24 mouse cellular contexts compared by ENCODE assay signal in the genomic region with DNA sequence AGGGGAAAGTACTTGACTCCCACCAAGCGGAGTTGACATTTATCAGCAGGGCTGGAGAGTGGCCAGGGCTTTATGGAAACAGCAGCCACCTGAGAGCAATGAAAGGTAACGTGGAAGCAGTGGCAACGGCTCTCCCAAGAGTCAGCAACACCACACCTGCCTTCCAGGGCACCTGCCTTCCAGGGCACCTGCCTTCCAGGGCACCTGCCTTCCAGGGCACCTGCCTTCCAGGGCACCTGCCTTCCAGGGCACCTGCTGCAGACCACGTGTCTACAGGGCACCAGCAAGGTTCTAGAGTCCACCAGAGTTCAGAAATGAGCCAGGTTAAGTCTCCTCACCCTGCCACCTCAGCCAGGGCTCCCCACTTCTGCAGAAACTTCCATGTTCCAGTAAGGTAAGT. TPM values are rescaled to one million over a fixed set of nuclear protein-coding genes. Genes with fewer than 3 reads are reported as not detected.
DNase-seq lines count a peak whose midpoint lies in the region; ATAC-seq lines count a peak whose summit lies in the region.
"Had no signal": no experiment of that assay in that cellular context is flagged by ENCODE, and none has a peak within 500 bp of the region (broad histone marks: within the 10 kb centered on the region; RNA-seq: fewer than 3 reads in every experiment).

No protein-coding gene starts in this region.

- no peaks in the 10 kb centered on the region for H3K9me3 ChIP-seq in heart, embryonic 12.5 days (replicated peaks)
- H3K9me3 ChIP-seq in limb, embryonic 15.5 days = no peaks in the 10 kb centered on the region
- no peaks in the 10 kb centered on the region for H3K9me3 ChIP-seq in limb, embryonic 10.5 days (replicated peaks)
- no peaks in the 10 kb centered on the region for H3K9me3 ChIP-seq in neural tube, embryonic 15.5 days (replicated peaks)
- H3K9me3 ChIP-seq: hindbrain, embryonic 10.5 days; hindbrain, embryonic 15.5 days; liver, embryonic 13.5 days; midbrain, embryonic 13.5 days; stomach, embryonic 15.5 days had no signal

- peaks cover 93% of the 10 kb centered on the region for H3K36me3 ChIP-seq in heart, embryonic 12.5 days
- peaks cover 73% of the 10 kb centered on the region for H3K36me3 ChIP-seq in limb, embryonic 15.5 days
- peaks cover 87% of the 10 kb centered on the region for H3K36me3 ChIP-seq in limb, embryonic 10.5 days
- H3K36me3 ChIP-seq in neural tube, embryonic 15.5 days = peaks cover 28% of the 10 kb centered on the region

- H3K27ac ChIP-seq in heart, embryonic 12.5 days (ENCODE audit: poor library complexity, severe bottlenecking) = no peak overlapping the region
- H3K27ac ChIP-seq in limb, embryonic 15.5 days = peak overlapping the region; percentile 72; the same call in 1 of the 2 replicates
- no peak overlapping the region for H3K27ac ChIP-seq in limb, embryonic 10.5 days
- H3K27ac ChIP-seq in neural tube, embryonic 15.5 days (replicated peaks) = peak overlapping the region; percentile 46; the same call in 1 of the 2 replicates
- H3K27ac ChIP-seq: hindbrain, embryonic 10.5 days; hindbrain, embryonic 15.5 days; liver, embryonic 13.5 days; macrophage; midbrain, embryonic 13.5 days; stomach, embryonic 15.5 days had no signal

- H3K4me2 ChIP-seq in heart, embryonic 12.5 days = no peak overlapping the region
- H3K4me2 ChIP-seq in limb, embryonic 15.5 days = no peak overlapping the region
- H3K4me2 ChIP-seq in neural tube, embryonic 15.5 days = no peak overlapping the region
- H3K4me2 ChIP-seq: hindbrain, embryonic 15.5 days; liver, embryonic 13.5 days; midbrain, embryonic 13.5 days; stomach, embryonic 15.5 days had no signal

- H3K4me1 ChIP-seq in heart, embryonic 12.5 days (replicated peaks) = peaks cover 59% of the 10 kb centered on the region
- peaks cover 34% of the 10 kb centered on the region for H3K4me1 ChIP-seq in limb, embryonic 15.5 days
- peaks cover 13% of the 10 kb centered on the region for H3K4me1 ChIP-seq in limb, embryonic 10.5 days
- H3K4me1 ChIP-seq in neural tube, embryonic 15.5 days = peaks cover 15% of the 10 kb centered on the region

- no peaks in the 10 kb centered on the region for H3K27me3 ChIP-seq in heart, embryonic 12.5 days (replicated peaks)
- no peaks in the 10 kb centered on the region for H3K27me3 ChIP-seq in limb, embryonic 15.5 days
- H3K27me3 ChIP-seq in limb, embryonic 10.5 days (ENCODE audit: low read depth, poor library complexity, severe bottlenecking) = no peaks in the 10 kb centered on the region
- H3K27me3 ChIP-seq in neural tube, embryonic 15.5 days (replicated peaks) = no peaks in the 10 kb centered on the region
- H3K27me3 ChIP-seq: CH12.LX; hindbrain, embryonic 15.5 days; liver, embryonic 13.5 days; midbrain, embryonic 13.5 days; stomach, embryonic 15.5 days had no signal

- H3K9ac ChIP-seq in heart, embryonic 12.5 days = 0 out of 2 replicates have a peak overlapping the region, but pooled peaks have one; percentile 24
- no peak overlapping the region for H3K9ac ChIP-seq in limb, embryonic 15.5 days
- no peak overlapping the region for H3K9ac ChIP-seq in neural tube, embryonic 15.5 days (replicated peaks)
- H3K9ac ChIP-seq: hindbrain, embryonic 15.5 days; liver, embryonic 13.5 days; stomach, embryonic 15.5 days had no signal

- WGBS in heart, embryonic 12.5 days = 76% methylated on average over 4 of the region's 4 CpGs
- 71% methylated on average over 4 of the region's 4 CpGs for WGBS in limb, embryonic 15.5 days
- 89% methylated on average over 4 of the region's 4 CpGs for WGBS in limb, embryonic 10.5 days
- WGBS in neural tube, embryonic 15.5 days = 80% methylated on average over 4 of the region's 4 CpGs

- H3K4me3 ChIP-seq in heart, embryonic 12.5 days = no peak overlapping the region
- H3K4me3 ChIP-seq in limb, embryonic 15.5 days = no peak overlapping the region
- H3K4me3 ChIP-seq in limb, embryonic 10.5 days = no peak overlapping the region
- no peak overlapping the region for H3K4me3 ChIP-seq in neural tube, embryonic 15.5 days (replicated peaks)
- H3K4me3 ChIP-seq: hindbrain, embryonic 10.5 days; hindbrain, embryonic 15.5 days; liver, embryonic 13.5 days; midbrain, embryonic 13.5 days; stomach, embryonic 15.5 days had no signal

- ATAC-seq in heart, embryonic 12.5 days (ENCODE audit: insufficient number of reproducible peaks, low FRiP score) = no peak
- ATAC-seq in limb, embryonic 15.5 days (ENCODE audit: insufficient number of reproducible peaks, low FRiP score, low TSS enrichment, low read depth) = no peak
- no peak for ATAC-seq in neural tube, embryonic 15.5 days (ENCODE audit: low FRiP score)
- ATAC-seq: activated CD4-positive, CD25-positive, alpha-beta regulatory T cell, adult 4 months; forebrain, embryonic 14.5 days; inflammation-experienced regulatory T-cells, adult 6 months; midbrain, embryonic 13.5 days had no signal

- DNase-seq in heart, adult 18-20 months = no peak
- DNase-seq in limb, embryonic 10.5 days (ENCODE audit: low spot score) = no peak
- DNase-seq in frontal cortex, postnatal 25 days (ENCODE audit: low spot score in 2 of 2) = no peak
- DNase-seq: adrenal gland, adult 2 months; adrenal gland, postnatal 36 days; gastrocnemius, postnatal 10 days; kidney, adult 11 months; liver, embryonic 13.5 days; lung, adult 2 months; lung, postnatal 10 days; right cerebral cortex, postnatal 4 days had no signal

RNA-seq across cellular contexts. Expression of gene Apol8, which starts 36.3 kb away (rescaled TPM):
- polyA plus RNA-seq in heart, embryonic 12.5 days (2016; fragmentation: Nextera tagmentation; extraction: Ambion mirVana) = 0.65 and 0.74 TPM in 2 replicates
- total RNA-seq in heart, adult 18-20 months (2021) = not detected
- 0.14 and 0.15 TPM in 2 replicates for polyA plus RNA-seq in limb, embryonic 15.5 days (2015; fragmentation: Nextera tagmentation; extraction: Ambion mirVana)
- polyA plus RNA-seq in limb, embryonic 10.5 days (2016; fragmentation: Nextera tagmentation; extraction: Ambion mirVana) = 0.20 TPM in 1 of 2 replicates, not detected in the other
- polyA plus RNA-seq in neural tube, embryonic 15.5 days (2015; fragmentation: Nextera tagmentation; extraction: Ambion mirVana) = 0.19 and 0.49 TPM in 2 replicates
- total RNA-seq: adrenal gland, adult 2 months; adrenal gland, postnatal 36 days had no signal
- polyA plus RNA-seq: activated CD4-positive, CD25-positive, alpha-beta regulatory T cell, adult 4 months; adrenal gland, adult 2 months; large intestine, adult 2 months; lung, adult 2 months; macrophage had no signal

RNA-seq across cellular contexts. Expression of gene Myh9, which starts 48.9 kb away (rescaled TPM):
- 41.9 and 42.0 TPM in 2 replicates for polyA plus RNA-seq in heart, embryonic 12.5 days (2016; fragmentation: Nextera tagmentation; extraction: Ambion mirVana)
- total RNA-seq in heart, adult 18-20 months (2021) = 100 to 1,000 TPM; 117 to 119 TPM
- 39.9 and 44.1 TPM in 2 replicates for polyA plus RNA-seq in limb, embryonic 15.5 days (2015; fragmentation: Nextera tagmentation; extraction: Ambion mirVana)
- 30.6 and 39.2 TPM in 2 replicates for polyA plus RNA-seq in limb, embryonic 10.5 days (2016; fragmentation: Nextera tagmentation; extraction: Ambion mirVana)
- 9.6 and 17.7 TPM in 2 replicates for polyA plus RNA-seq in neural tube, embryonic 15.5 days (2015; fragmentation: Nextera tagmentation; extraction: Ambion mirVana)

Comparison
In these comparisons a context has a peak if more than half of its experiments do, and no peak if none do; other contexts are left out.
1. H3K27ac ChIP-seq: peak in limb, embryonic 15.5 days (single experiment) and neural tube, embryonic 15.5 days (single experiment); none in heart, embryonic 12.5 days (single experiment) and limb, embryonic 10.5 days (single experiment).